Mouse (Mus musculus) forebrain, embryonic 10.5 days (tissue): ENCODE results near the gene 4930502E18Rik. TPM values are rescaled to one million over a fixed set of nuclear protein-coding genes. Genes with fewer than 3 reads are reported as not detected.
"Not testable (repeated sequence)": the region's sequence is repeated elsewhere in the genome, so short reads cannot be mapped to it uniquely, and the experiment has no call there.

Experiments
- DNase-seq: peaks from one replicate; pipeline ENCODE4 v3.0.0-alpha.2; 2017; ENCODE audit warnings: low spot score; ENCODE audit errors: extremely low spot score
- H3K27ac ChIP-seq: fragments of 300-500 bp; sonication (generic); 2 replicates; pipeline ENCODE4 v1.5.1; 2016; ENCODE audit warnings: mild to moderate bottlenecking
- H3K27me3 ChIP-seq: fragments of 300-500 bp; sonication (generic); 2 replicates; pipeline ENCODE4 v1.6.1; 2016; ENCODE audit warnings: mild to moderate bottlenecking; ENCODE audit not compliant: poor library complexity, severe bottlenecking
- H3K36me3 ChIP-seq: fragments of 300-500 bp; sonication (generic); replicated peaks from 2 replicates; pipeline ENCODE4 v1.6.1; 2016; ENCODE audit warnings: mild to moderate bottlenecking, moderate library complexity
- H3K4me1 ChIP-seq: fragments of 300-500 bp; sonication (generic); 2 replicates; pipeline ENCODE4 v1.6.1; 2016
- H3K4me3 ChIP-seq: fragments of 300-500 bp; sonication (generic); 2 replicates; pipeline ENCODE4 v1.5.1; 2016; ENCODE audit warnings: mild to moderate bottlenecking, moderate library complexity
- H3K9me3 ChIP-seq: fragments of 300-500 bp; sonication (generic); 2 replicates; pipeline ENCODE4 v1.6.1; 2016; ENCODE audit warnings: mild to moderate bottlenecking, moderate library complexity
- WGBS: fragments of 180-500 bp; shearing (Covaris S2); methylation state at CpG from one replicate; pipeline ENCODE4 v1.1.7; 2016; 5-methylcytosine and 5-hydroxymethylcytosine counted together
- polyA plus RNA-seq: library from polyadenylated mRNA; unstranded; fragments of >200 nt; fragmentation: Nextera tagmentation; extraction: Ambion mirVana; gene quantifications from 2 replicates; pipeline ENCODE4 v1.2.1, GENCODE M21; 2016

4930502E18Rik gene
- polyA plus RNA-seq = 0.22 and 0.42 TPM in 2 replicates

DNA sequence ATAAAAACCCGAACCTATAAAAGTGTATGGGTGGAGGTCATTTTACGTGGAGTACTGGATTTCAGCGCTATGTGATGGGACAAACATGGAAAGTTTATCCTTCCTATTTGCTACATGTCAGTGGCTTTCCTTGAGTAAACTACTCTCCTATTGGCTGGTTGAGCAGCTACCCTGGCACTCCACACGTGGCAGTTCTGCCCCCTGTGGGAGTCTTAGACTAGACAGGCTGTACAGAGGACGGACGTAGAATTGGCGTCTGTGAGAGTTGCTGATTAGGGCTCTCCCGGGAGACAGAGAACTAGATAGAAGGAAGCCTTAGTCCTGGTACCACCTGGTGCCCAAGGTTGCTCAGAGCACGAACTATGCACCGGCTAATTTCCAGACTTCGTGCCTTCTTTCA lies at the start of gene 4930502E18Rik:
TSS of gene 4930502E18Rik (plus strand) at position 231 of the 400 bp plus-strand sequence.
- Histone ChIP-seq H3K9me3 (no peaks in the 10 kb centered on the region), H3K27ac (no peak within 1 kb of the TSS), H3K36me3 (no peaks in the 10 kb centered on the region), H3K4me3 (no peak within 1 kb of the TSS), H3K27me3 (no peaks in the 10 kb centered on the region), H3K4me1 (no peaks in the 10 kb centered on the region)
- WGBS = 90% methylated on average over 11 of the region's 11 CpGs
- no peak for DNase-seq

DNA sequence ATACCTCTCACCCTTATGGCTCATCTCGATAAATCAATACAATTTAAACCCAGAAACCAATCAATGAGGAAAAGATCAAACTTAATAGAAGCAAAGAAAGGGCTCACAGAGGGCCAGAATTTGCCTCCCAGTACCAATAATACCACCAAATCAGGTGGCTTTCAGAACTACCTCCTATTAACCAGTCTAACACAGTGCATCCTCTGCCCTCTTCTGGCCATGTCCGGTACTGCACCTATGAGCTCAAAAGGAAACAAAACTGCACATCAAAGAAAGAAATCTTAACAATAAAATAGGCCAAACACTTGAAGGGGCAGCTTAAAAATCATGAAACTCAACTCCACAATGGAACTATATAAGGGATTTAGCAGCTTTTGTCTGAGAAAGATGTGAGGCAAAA lies 47.7 kb upstream of the 4930502E18Rik start:
- not testable (repeated sequence) for H3K4me1 ChIP-seq, H3K27ac ChIP-seq, H3K9me3 ChIP-seq, DNase-seq, H3K4me3 ChIP-seq, H3K27me3 ChIP-seq, H3K36me3 ChIP-seq
- WGBS = 8% methylated on average over 1 of the region's 2 CpGs

DNA sequence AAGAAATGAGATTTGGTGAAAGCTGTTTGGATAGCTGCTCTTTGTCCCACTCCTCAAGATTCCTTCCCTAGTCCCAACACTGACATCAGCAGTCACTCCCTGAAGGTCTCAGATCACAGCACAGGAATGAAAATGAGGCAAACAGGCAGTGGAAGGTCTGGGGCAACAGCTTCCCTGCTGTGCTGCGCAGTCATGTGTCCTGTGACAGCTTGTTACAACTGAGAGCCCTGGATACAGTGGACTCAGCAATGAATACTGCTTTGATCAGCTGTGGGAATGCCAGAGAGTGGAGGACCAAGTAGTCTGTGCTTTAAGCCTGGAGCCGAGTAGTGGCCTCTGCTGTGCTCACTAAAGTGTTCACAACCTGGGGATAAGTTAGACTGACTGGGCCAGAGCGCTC lies 42.0 kb upstream of the 4930502E18Rik start:
- WGBS = 62% methylated on average over 2 of the region's 3 CpGs
- H3K36me3 ChIP-seq, H3K27ac ChIP-seq, DNase-seq, H3K4me3 ChIP-seq, H3K27me3 ChIP-seq, H3K4me1 ChIP-seq, H3K9me3 ChIP-seq: not testable (repeated sequence)

GRCm38 (mm10) chrX:53684676-53685075 lies 40.0 kb upstream of the 4930502E18Rik start:
- 85% methylated on average over 2 of the region's 4 CpGs for WGBS
- not testable (repeated sequence) for H3K4me1 ChIP-seq, H3K27ac ChIP-seq, H3K36me3 ChIP-seq, H3K4me3 ChIP-seq, H3K27me3 ChIP-seq, H3K9me3 ChIP-seq, DNase-seq

- Histone ChIP-seq H3K4me1 (no peaks in the 10 kb centered on the region), H3K4me3 (no peak overlapping the region), H3K9me3 (no peaks in the 10 kb centered on the region), H3K27me3 (no peaks in the 10 kb centered on the region), H3K36me3 (no peaks in the 10 kb centered on the region), H3K27ac (no peak overlapping the region)
- 82% methylated on average over 2 of the region's 2 CpGs for WGBS
- DNase-seq = no peak
Measured at GRCm38 (mm10) chrX:53692065-53692464, 32.6 kb upstream of the 4930502E18Rik start.

GRCm38 (mm10) chrX:53693141-53693540 lies 31.5 kb upstream of the 4930502E18Rik start:
- no peak overlapping the region for H3K4me3 ChIP-seq
- WGBS = 71% methylated on average over 2 of the region's 2 CpGs
- no peaks in the 10 kb centered on the region for H3K27me3 ChIP-seq
- H3K9me3 ChIP-seq = no peaks in the 10 kb centered on the region
- DNase-seq = no peak
- H3K36me3 ChIP-seq = no peaks in the 10 kb centered on the region
- no peak overlapping the region for H3K27ac ChIP-seq
- no peaks in the 10 kb centered on the region for H3K4me1 ChIP-seq

DNA sequence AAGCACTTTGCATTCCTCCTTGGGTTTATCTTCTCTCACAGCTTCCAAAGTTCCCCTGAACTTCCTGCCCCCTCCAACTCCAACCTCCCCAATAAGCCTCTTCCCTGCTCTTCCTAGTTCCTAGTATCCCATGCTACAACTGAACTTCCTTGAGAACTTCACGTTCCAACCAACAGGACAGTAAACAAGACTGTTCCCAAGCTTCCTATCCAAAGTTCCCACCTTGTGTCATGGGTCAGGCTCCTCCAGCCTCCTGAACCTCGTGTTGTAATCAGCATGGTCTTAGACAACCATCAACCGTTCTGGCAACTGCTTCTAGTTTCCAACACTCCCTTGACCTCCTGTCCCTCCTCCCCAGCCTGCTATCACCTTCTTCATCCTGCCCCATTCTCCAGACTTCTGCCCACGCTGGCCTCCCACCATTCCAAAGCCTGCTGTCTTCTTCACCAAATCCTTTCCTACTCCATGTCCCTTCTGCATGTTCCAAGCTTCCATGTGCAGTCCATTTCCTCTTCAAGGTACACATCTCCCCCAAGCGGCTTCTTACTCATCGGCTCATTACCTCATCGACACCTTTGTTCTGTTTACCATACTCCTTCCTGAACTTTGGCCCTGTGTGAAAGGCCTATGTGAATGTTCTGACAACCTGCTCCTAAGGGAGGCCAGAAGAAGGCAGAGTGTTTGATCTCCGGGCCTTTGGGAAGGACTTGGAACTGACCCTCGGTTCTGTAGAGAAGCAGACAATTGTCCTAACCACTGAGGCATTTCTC lies 30.4 kb upstream of the 4930502E18Rik start:
- Histone ChIP-seq H3K27me3 (no peaks in the 10 kb centered on the region), H3K36me3 (no peaks in the 10 kb centered on the region), H3K4me1 (no peaks in the 10 kb centered on the region), H3K9me3 (no peaks in the 10 kb centered on the region), H3K27ac (no peak overlapping the region), H3K4me3 (no peak overlapping the region)
- WGBS = 86% methylated on average over 9 of the region's 9 CpGs
- no peak for DNase-seq

DNA sequence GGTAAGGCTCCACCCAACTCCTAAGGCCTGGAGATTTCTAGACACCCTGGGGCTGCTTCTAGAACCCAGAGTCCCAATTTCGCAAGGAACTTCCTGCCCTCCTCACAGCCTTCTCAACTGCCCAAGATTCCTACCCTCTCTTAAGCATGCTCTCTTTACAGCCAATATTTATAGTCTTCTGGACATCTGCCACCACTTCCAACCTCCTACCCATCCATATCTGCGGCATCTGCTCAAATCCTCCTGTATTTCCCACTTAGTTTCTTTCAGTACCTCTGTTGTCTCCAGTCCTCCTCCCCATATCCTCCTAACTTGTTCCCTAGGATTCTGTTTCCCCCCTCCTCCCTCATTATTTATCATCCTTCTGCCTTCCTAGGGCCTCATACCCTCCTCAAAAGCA lies 25.4 kb upstream of the 4930502E18Rik start:
- WGBS = 98% methylated on average over 2 of the region's 2 CpGs
- Histone ChIP-seq H3K27me3 (no peaks in the 10 kb centered on the region), H3K36me3 (no peaks in the 10 kb centered on the region), H3K4me1 (no peaks in the 10 kb centered on the region), H3K4me3 (no peak overlapping the region), H3K27ac (no peak overlapping the region), H3K9me3 (no peaks in the 10 kb centered on the region)
- no peak for DNase-seq

DNA sequence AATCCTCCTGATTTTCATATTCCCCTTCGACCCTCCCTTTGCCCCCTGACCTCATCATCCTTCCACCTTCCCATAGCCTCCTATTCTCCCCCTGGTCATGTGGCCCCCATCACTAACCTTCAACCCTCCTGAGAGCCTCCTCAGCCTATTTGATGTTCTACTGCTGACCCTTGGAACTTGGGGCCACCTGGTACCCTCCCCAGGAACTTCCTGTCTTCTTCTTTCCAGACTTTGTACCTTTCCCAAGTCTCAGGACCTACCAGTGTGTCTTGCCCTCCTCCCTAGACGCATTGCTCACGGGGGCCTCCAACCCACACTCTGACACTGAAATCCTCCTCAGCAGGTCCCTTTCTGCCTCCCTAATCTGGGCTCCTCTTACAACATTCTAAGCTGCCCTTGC lies 22.0 kb upstream of the 4930502E18Rik start:
- 91% methylated on average over 3 of the region's 3 CpGs for WGBS
- H3K27ac ChIP-seq = no peak overlapping the region
- no peaks in the 10 kb centered on the region for H3K4me1 ChIP-seq
- no peak overlapping the region for H3K4me3 ChIP-seq
- no peak for DNase-seq
- no peaks in the 10 kb centered on the region for H3K27me3 ChIP-seq
- H3K36me3 ChIP-seq = no peaks in the 10 kb centered on the region
- no peaks in the 10 kb centered on the region for H3K9me3 ChIP-seq

GRCm38 (mm10) chrX:53715942-53716322 lies 8.7 kb upstream of the 4930502E18Rik start:
- Histone ChIP-seq H3K4me1 (0 out of 2 replicates have a peak, but pooled peaks cover 9% of the 10 kb centered on the region), H3K27me3 (no peaks in the 10 kb centered on the region), H3K27ac (peak overlapping the region; percentile 80), H3K36me3 (no peaks in the 10 kb centered on the region), H3K4me3 (peak overlapping the region; percentile 42), H3K9me3 (no peaks in the 10 kb centered on the region)
- no peak for DNase-seq
- 59% methylated on average over 2 of the region's 2 CpGs for WGBS

GRCm38 (mm10) chrX:53716323-53717182 lies 8.1 kb upstream of the 4930502E18Rik start:
- 22% methylated on average over 49 of the region's 49 CpGs for WGBS
- no peaks in the 10 kb centered on the region for H3K27me3 ChIP-seq
- peak overlapping the region; percentile 80 for H3K27ac ChIP-seq
- DNase-seq = peak; percentile 60
- no peaks in the 10 kb centered on the region for H3K9me3 ChIP-seq
- H3K4me1 ChIP-seq = 0 out of 2 replicates have a peak, but pooled peaks cover 9% of the 10 kb centered on the region
- no peaks in the 10 kb centered on the region for H3K36me3 ChIP-seq
- H3K4me3 ChIP-seq = peak overlapping the region; percentile 42

DNA sequence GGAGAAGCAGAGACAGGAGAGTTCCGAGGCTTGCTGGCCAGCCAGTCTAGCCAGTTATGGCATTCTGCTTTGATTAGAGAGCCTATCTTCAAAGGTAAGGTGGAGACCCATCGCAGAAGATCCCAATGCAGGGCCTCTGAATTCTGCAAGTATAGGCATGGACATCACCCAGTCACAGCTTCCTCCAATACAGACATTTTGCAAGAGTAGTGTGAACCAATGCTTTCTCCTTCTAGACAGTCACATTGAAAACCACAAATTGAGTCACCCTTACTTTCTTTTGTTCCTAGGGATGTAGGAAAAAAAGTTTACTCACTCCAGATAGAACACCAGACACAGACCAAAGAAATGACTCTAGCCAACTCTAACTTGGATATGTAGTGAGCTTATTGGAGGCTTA lies 4.3 kb downstream of the 4930502E18Rik start:
- no peak for DNase-seq
- Histone ChIP-seq H3K4me1 (no peaks in the 10 kb centered on the region), H3K4me3 (no peak overlapping the region), H3K36me3 (no peaks in the 10 kb centered on the region), H3K9me3 (no peaks in the 10 kb centered on the region), H3K27me3 (no peaks in the 10 kb centered on the region), H3K27ac (no peak overlapping the region)
- 83% methylated on average over 2 of the region's 2 CpGs for WGBS

- no peaks in the 10 kb centered on the region for H3K4me1 ChIP-seq
- no peak overlapping the region for H3K27ac ChIP-seq
- H3K36me3 ChIP-seq = no peaks in the 10 kb centered on the region
- DNase-seq = no peak
- no peaks in the 10 kb centered on the region for H3K27me3 ChIP-seq
- H3K9me3 ChIP-seq = peaks cover 18% of the 10 kb centered on the region
- WGBS = 93% methylated on average over 1 of the region's 1 CpGs
- H3K4me3 ChIP-seq = no peak overlapping the region
Measured at GRCm38 (mm10) chrX:53752851-53753250, 28.2 kb downstream of the 4930502E18Rik start.
